Mouse (Mus musculus) G1E (cell line): ENCODE data around the gene Atf6b. TPM values are rescaled to one million over a fixed set of nuclear protein-coding genes. Genes with fewer than 3 reads are reported as not detected.

Source experiments
- ATAC-seq: 2 replicates; pipeline ENCODE4 v1.8.0; 2016; ENCODE audit warnings: mild to moderate bottlenecking; ENCODE audit not compliant: insufficient number of reproducible peaks, poor library complexity, low FRiP score, severe bottlenecking; ENCODE audit errors: extremely low read depth
- DNase-seq: peaks from one replicate; pipeline ENCODE4 v3.0.0; 2012; ENCODE audit warnings: low spot score
- H3K27me3 ChIP-seq: 2 replicates; pipeline ENCODE4 v1.6.1; 2012; ENCODE audit warnings: mild to moderate bottlenecking, low read length, inconsistent platforms; ENCODE audit not compliant: insufficient read depth
- H3K36me3 ChIP-seq: replicated peaks from 2 replicates; pipeline ENCODE3; 2012; ENCODE audit warnings: mild to moderate bottlenecking, inconsistent platforms
- H3K4me1 ChIP-seq: 2 replicates; pipeline ENCODE4 v1.6.1; 2012; ENCODE audit warnings: low read depth, low read length, inconsistent platforms, mixed read lengths; ENCODE audit not compliant: insufficient read depth
- H3K4me3 ChIP-seq: 2 replicates; pipeline ENCODE4 v1.5.1; 2012; ENCODE audit warnings: low read depth, mild to moderate bottlenecking, inconsistent platforms, low read length, moderate library complexity, mixed read lengths
- H3K9me3 ChIP-seq: replicated peaks from 2 replicates; pipeline ENCODE4 v1.6.1; 2012; ENCODE audit warnings: inconsistent platforms
- CTCF ChIP-seq: IDR thresholded peaks from 2 replicates; pipeline ENCODE4 v1.5.1; 2012; ENCODE audit warnings: low read depth, low read length, inconsistent platforms, mixed read lengths
- GATA1 ChIP-seq: IDR thresholded peaks from 2 replicates; pipeline ENCODE4 v1.6.1; 2012; ENCODE audit warnings: borderline replicate concordance, low read length, inconsistent platforms, mixed read lengths
- GATA2 ChIP-seq: IDR thresholded peaks from 2 replicates; pipeline ENCODE4 v1.6.1; 2012; ENCODE audit warnings: low read depth, low read length, inconsistent platforms, borderline replicate concordance
- POLR2AphosphoS5 ChIP-seq: IDR thresholded peaks from 2 replicates; pipeline ENCODE4 v1.6.1; 2012; ENCODE audit warnings: low read depth, low read length, inconsistent platforms; ENCODE audit not compliant: insufficient replicate concordance
- TAL1 ChIP-seq: conservative IDR thresholded peaks from 2 replicates; pipeline ENCODE4 v1.6.1; 2012; ENCODE audit warnings: low read depth, low read length, inconsistent platforms, mixed read lengths
- polyA plus RNA-seq: library from polyadenylated mRNA; stranded (reverse); fragments of >175 nt; gene quantifications from 2 replicates; pipeline ENCODE4 v1.2.3, GENCODE M21; 2012
- total RNA-seq, 2 experiments: library from RNA; stranded (forward) in 1 of 2; stranded (reverse) in 1 of 2; fragments of 200-1000 nt in 1 of 2; fragments of >200 nt in 1 of 2; fragmentation: Nextera tagmentation in 1 of 2; gene quantifications; 2 replicates each; pipeline ENCODE4 v1.2.3; 2014 to 2017

Gene Atf6b
- total and polyA plus RNA-seq, 3 experiments: 9.2 to 89.0 (median 20.5) TPM

DNA sequence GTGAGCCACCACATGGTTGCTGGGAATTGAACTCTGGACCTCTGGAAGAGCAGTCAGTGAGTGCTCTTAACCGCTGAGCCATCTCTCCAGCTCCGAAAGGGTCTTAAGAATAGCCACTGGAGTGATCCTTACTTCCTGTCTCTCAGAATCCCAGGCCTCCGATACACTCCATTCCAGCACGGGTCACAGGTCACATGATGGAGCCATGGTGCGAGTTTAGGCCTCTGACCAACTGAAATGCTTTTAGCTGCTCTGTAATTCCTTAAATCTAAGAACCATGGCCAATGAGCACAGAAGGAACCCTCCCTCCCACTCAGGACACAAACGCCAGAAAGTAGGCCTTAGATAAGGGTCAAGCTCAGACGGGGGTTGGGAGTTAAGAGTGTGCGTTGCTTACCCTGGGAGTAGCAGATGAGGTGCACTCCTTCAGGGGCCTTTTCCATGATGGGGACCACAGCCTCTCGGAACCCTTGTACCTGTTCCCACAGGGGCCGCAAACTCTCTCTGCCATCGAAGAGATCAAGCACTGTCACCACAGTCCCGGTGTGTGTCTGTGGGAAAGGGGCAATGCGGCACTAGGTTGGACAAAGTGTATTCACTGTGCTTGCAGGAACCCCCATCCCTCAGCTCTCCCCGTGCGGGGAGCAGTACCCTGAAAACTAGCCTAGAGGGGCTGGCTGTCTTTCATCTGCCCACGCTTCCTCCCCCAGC, 20.7 kb upstream of the Atf6b start:
- no peak for ATAC-seq
- peak overlapping the region; percentile 72 for H3K4me3 ChIP-seq
- H3K4me1 ChIP-seq: peaks cover 33% of the 10 kb centered on the region
- no peaks in the 10 kb centered on the region for H3K9me3 ChIP-seq
- no peak for DNase-seq
- peaks cover 19% of the 10 kb centered on the region for H3K36me3 ChIP-seq
- TF ChIP-seq TAL1: no peak
- TF ChIP-seq POLR2AphosphoS5: no peak
- TF ChIP-seq CTCF: no peak
- TF ChIP-seq GATA2: no peak
- no peak for TF ChIP-seq GATA1
- H3K27me3 ChIP-seq: peaks cover 39% of the 10 kb centered on the region

DNA sequence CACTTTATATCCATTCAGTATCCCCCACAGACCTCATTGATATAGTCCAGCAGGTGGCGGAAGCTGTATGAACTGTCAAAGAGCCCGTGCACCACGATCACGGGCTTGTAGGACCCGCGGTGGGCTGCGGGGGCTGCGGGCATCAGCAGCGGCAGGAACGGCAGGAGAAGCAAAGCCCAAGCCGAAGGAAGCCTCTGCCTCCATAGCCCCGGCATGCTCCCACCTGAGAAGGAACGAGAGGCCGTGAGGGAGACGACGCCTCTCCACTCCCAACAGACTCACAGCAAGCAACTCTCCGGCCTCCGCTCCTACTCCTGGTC, 20.2 kb upstream of the Atf6b start:
- 0 out of 2 replicates have a peak, but pooled peaks have one; percentile 18 for ATAC-seq
- H3K4me1 ChIP-seq: peaks cover 33% of the 10 kb centered on the region
- H3K36me3 ChIP-seq: peaks cover 19% of the 10 kb centered on the region
- peak; percentile 21 for DNase-seq
- peaks cover 39% of the 10 kb centered on the region for H3K27me3 ChIP-seq
- H3K9me3 ChIP-seq: no peaks in the 10 kb centered on the region
- no peak for TF ChIP-seq GATA1
- TF ChIP-seq GATA2: no peak
- no peak for TF ChIP-seq CTCF
- no peak for TF ChIP-seq POLR2AphosphoS5
- no peak for TF ChIP-seq TAL1
- H3K4me3 ChIP-seq: peak overlapping the region; percentile 72

- H3K4me3 ChIP-seq: peak overlapping the region; percentile 72
- H3K9me3 ChIP-seq: no peaks in the 10 kb centered on the region
- H3K36me3 ChIP-seq: peaks cover 17% of the 10 kb centered on the region
- peaks cover 39% of the 10 kb centered on the region for H3K27me3 ChIP-seq
- TF ChIP-seq TAL1 (no peak), GATA2 (no peak), GATA1 (no peak), POLR2AphosphoS5 (no peak), CTCF (no peak)
- ATAC-seq (peak; percentile 64), DNase-seq (peak; percentile 61)
- peaks cover 33% of the 10 kb centered on the region for H3K4me1 ChIP-seq
Measured at GRCm38 (mm10) chr17:34627093-34627942, 19.6 kb upstream of the Atf6b start.

DNA sequence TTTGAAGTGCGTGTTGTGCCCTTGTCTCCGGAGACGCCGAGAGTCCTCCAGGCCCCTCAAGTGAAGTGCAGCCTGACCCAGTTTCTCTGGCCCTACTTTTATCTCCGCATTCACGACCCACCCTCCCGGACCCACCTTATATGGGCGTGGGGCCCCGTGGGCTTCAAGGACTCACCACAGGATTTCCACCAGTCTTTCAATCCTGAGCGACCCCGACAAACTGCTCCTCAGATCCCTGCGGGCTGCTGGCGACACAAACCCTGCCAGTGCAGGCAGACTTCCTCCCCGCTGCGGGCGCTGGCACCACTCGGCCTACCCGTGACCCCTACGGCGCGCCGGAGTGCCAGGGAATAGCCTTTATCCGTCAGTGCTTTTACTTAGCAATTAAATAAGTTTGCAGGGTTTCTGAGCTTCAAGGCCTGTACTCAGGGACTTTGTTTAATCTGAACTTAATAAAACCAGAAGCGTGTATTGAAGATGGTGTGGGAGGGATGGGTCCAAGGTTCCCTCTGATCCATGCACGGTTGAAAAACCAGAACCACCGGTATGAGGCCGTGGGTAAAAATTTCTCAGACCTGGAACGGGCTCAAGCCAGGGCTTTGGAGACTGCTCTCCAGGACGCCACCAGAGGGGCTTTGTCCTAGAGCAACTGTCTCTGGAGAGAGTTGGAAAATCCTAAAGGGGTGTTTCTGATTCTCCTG, 18.9 kb upstream of the Atf6b start, which contains the start of gene Ppt2:
Ppt2 (minus strand) TSS at position 568 of the 701 bp plus-strand sequence.
- Histone ChIP-seq H3K4me1 (peaks cover 26% of the 10 kb centered on the region), H3K9me3 (no peaks in the 10 kb centered on the region), H3K36me3 (peaks cover 9% of the 10 kb centered on the region), H3K4me3 (peak within 1 kb of the TSS; percentile 72), H3K27me3 (peaks cover 39% of the 10 kb centered on the region)
- ATAC-seq: no peak
- no peak for DNase-seq
- TF ChIP-seq POLR2AphosphoS5 (no peak), CTCF (no peak), TAL1 (no peak), GATA1 (no peak), GATA2 (no peak)

DNA sequence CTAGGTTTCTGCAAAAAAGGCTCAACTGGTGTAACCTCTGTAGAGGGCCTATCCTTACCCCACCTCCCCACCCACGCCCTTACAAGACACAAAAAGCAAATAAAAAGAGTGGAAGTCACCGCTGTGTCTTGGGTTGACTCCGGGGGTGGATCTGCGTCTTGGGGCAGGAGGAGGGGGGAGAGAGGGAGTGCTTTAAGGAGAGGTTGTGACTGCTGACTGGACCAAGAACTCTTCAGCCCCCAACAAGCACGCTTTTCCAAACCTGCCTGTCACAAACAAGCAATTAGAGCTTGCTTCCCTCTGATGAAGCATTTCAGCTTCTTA, 18.3 kb upstream of the Atf6b start:
- Histone ChIP-seq H3K27me3 (peaks cover 44% of the 10 kb centered on the region), H3K4me3 (no peak overlapping the region), H3K4me1 (peaks cover 26% of the 10 kb centered on the region), H3K36me3 (peaks cover 6% of the 10 kb centered on the region), H3K9me3 (no peaks in the 10 kb centered on the region)
- TF ChIP-seq TAL1 (no peak), GATA1 (no peak), CTCF (no peak), GATA2 (no peak), POLR2AphosphoS5 (no peak)
- ATAC-seq: no peak
- no peak for DNase-seq
